Mouse (Mus musculus): ENCODE results near the gene Dbp. TPM values are rescaled to one million over a fixed set of nuclear protein-coding genes. Genes with fewer than 3 reads are reported as not detected.
A peak's percentile ranks its signal among the peaks of the same experiment; 100 is the strongest.

Dbp gene
- total RNA-seq, 4 experiments from 2014 or later, result 72.2 to 183 (median 152) TPM

- DNase-seq (ENCODE audit: low spot score), result no peak
Observed at GRCm38 (mm10) chr7:45693921-45694591, 10.8 kb upstream of the Dbp start, which contains the start of gene Sec1. Gene Sec1, minus strand, starts transcription at chr7:45694402.

- no peak for DNase-seq (ENCODE audit: low spot score)
Observed at GRCm38 (mm10) chr7:45695098-45695497, 9.8 kb upstream of the Dbp start.

- DNase-seq (ENCODE audit: low spot score), result no peak
Observed at GRCm38 (mm10) chr7:45697894-45698293, 7.0 kb upstream of the Dbp start.

DNA sequence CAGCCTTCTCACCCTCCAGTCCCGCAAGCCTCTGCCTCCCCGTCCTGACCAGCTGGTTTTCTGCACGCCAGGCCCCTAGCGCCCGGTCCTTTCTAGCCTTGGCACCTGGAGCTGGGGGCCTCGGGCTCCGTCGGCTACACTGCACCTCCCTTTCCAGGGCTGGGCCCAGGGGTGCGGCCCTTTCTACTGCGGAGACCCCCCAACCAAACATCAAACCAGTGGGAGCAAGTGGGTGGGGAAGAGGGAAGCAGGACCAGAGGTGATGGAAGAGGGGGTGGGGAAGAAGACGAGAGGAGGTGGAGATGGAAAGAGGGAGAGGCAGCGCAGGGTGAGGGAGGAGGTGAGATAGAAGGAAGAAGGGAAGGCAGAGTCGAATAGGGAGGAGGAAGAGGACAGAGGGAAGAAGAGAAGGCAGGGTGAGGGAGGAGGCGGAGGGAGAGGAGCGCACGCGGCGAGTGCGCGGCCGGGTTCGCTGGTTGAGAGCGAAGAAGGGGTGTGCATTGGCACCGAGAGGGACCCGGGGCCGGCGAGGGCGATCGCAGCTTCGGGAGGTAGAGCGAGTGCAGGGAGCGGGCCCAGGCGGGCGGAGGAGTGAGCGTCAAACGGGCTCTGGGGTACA, 5.3 kb upstream of the Dbp start, which contains the start of gene Car11:
Gene Car11 (plus strand): TSS at position 321 of the 619 bp plus-strand sequence.
- DNase-seq (ENCODE audit: low spot score), result no peak

GRCm38 (mm10) chr7:45700301-45701015, 4.4 kb upstream of the Dbp start:
- peak; percentile 90 for DNase-seq (ENCODE audit: low spot score)

GRCm38 (mm10) chr7:45701072-45701471, 3.8 kb upstream of the Dbp start:
- no peak for DNase-seq (ENCODE audit: low spot score)

DNA sequence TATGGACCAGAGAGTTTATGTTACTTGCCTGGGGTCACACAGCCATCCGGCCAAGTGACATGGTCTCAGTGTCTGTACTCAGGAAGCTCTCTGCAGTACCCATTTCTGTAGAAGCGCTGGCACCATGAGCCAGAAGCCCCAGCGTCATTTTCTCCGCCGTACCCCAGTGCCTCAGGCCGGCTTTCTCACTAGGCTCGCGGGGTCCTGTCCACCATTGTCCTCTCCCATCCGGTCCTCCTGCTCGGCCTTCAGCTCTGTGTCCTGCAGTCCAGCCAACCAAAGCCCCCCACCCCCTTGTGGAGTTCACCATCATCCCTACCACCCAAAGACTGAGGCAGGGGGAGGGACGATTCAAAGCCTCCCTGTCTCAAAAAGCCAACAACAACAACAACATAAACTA, 3.3 kb upstream of the Dbp start:
- no peak for DNase-seq (ENCODE audit: low spot score)

DNA sequence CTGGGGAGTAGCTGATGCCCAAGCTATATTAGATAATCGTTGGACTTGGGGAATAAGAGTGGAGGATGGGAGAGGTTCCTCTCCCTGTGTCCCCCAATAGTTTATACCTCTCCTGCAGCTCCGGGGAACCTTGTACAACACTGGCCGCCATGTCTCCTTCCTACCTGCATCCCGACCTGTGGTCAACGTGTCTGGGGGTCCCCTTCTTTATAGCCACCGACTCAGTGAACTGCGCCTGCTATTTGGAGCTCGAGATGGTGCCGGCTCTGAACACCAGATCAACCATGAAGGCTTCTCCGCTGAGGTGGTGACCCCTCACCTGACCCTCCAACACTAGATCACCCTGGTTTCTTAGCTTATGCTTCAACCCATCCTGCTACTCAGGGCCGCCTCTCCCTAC, 2.6 kb upstream of the Dbp start:
- no peak for DNase-seq (ENCODE audit: low spot score)

DNA sequence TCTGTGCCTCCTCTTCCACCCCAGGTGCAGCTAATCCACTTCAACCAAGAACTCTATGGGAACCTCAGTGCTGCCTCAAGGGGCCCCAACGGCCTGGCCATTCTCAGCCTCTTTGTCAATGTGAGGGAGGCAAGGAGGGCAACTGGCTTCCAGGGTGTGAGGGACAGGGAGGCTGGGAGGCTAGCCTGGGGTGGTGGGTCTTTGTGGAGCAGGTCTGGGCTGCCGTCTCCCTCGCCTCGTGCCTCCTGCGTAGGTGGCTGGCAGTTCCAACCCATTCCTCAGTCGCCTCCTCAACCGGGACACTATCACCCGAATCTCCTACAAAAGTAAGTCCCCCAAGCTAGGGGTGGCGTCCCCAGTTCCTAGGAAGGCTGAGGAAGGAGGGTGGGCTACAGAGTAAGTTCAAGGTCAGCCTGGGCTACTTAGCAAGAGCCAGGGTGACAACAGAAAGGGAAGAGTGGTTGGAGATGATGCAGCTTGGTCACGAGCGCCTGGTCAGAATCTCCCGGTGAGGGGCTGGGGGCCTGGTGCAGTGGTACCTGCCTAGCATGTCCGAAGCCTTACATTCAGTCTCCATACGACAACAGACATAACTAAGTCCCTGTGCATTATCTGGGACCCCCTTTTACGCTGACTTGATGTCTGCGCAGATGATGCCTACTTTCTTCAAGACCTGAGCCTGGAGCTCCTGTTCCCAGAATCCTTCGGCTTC, 1.9 kb upstream of the Dbp start:
- no peak for DNase-seq (ENCODE audit: low spot score)

DNA sequence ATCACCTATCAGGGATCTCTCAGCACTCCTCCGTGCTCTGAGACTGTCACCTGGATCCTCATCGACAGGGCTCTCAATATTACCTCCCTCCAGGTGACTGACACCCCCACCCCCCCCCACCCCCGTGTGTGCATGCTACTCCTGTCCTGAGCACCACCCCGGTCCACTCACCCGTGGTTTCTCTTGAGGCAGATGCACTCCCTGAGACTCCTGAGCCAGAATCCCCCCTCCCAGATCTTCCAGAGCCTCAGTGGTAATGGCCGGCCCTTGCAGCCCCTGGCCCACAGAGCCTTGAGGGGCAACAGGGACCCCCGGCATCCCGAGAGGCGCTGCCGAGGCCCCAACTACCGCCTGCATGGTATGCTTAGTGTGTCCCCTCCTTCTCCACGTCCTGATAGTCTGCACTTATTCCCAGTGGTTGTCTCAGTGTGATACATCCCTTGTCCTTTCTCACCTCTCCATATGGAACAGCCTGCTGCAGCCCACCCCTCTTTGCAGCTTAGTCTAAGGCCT, 1.3 kb upstream of the Dbp start:
- DNase-seq (ENCODE audit: low spot score), result no peak

DNA sequence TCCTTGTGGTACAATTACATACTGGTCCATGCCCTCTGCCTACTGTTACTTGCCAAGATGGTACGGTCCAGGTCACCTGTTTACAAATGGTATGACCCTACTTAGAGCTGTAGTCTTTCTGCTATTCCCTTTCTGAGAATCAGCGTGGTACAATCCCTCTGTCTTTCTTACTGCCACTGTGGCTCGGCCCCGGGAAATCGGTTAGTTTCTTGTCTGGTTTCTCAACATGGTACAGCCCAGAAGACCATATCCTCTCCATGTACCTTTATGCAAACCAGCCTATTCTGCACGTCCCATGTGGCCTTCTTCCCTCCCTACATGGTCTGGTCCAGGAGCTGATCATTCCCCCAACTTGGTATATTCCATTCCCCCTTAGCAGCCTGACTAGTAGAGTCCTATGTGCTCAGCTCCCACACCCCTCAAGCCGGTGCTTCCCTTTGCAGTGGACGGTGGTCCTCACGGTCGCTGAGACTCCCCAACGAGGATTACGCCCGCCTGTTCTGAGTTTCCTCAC, 785 bp upstream of the Dbp start:
- peak; percentile 67 for DNase-seq (ENCODE audit: low spot score)

GRCm38 (mm10) chr7:45705443-45705864, 566 bp downstream of the Dbp start:
- no peak for DNase-seq (ENCODE audit: low spot score)

DNA sequence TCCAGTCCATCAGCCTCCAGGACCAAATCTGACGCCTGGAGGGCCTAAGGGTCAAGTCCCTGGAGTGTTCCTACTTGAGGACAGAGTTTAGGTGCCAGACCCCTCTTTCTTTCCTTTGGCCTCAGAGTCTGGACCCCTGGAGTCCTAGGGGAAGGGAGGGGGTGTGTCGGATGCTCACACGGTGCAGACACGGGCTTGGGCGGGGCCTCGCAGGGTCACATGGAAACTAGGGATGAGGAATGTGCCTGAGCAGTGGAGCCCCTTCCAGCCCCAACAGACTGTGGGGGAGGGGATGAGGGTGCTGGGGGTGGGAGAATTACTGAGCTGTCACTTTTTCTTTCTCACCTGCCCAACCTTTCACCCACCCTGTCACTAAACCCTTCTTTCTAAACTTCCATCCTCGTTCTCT, 989 bp downstream of the Dbp start:
- DNase-seq (ENCODE audit: low spot score), result peak; percentile 85

DNA sequence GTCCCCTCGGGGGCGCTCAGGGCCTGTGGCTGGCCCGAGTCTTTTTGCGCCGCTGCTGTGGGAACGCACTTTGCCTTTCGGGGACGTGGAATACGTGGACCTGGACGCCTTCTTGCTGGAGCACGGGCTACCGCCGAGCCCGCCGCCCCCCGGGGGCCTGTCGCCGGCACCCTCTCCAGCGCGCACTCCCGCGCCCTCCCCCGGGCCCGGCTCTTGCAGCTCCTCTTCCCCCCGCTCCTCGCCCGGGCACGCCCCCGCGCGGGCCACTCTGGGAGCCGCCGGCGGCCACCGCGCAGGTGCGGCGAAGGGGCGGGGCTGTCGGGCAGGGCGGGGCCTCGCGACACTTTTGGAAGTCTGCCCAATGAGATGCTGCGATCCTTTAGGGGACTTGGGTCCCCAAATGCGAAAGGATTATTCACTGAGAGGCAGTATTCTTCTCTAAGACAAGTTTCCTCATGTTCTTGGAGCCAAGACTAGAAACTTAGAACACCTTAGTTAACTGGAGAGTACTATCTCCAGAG, 1.9 kb downstream of the Dbp start:
- DNase-seq (ENCODE audit: low spot score), result peak; percentile 77

- DNase-seq (ENCODE audit: low spot score), result peak; percentile 98
Observed at GRCm38 (mm10) chr7:45707375-45707967, 2.6 kb downstream of the Dbp start.

DNA sequence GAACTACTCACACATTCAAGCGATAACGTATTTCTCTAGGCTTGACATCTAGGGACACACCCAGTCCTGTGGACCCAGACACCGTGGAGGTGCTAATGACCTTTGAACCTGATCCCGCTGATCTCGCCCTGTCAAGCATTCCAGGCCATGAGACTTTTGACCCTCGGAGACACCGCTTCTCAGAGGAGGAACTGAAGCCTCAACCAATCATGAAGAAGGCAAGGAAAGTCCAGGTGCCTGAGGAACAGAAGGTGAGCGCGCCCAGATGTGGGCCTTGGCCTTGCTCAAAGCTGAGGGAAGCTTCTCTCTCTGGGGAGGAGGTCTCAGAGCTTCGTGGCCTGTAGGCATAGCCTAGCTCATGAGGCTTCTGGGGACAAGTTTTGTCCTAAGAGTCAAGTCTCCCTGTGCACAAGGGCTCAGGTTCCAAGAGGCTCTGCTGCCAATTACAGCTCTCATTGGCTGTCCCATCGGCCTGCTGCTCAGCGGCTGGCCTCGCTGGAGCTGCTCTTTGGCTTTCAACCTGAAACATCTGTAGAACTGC, 3.4 kb downstream of the Dbp start:
- DNase-seq (ENCODE audit: low spot score), result peak; percentile 52

DNA sequence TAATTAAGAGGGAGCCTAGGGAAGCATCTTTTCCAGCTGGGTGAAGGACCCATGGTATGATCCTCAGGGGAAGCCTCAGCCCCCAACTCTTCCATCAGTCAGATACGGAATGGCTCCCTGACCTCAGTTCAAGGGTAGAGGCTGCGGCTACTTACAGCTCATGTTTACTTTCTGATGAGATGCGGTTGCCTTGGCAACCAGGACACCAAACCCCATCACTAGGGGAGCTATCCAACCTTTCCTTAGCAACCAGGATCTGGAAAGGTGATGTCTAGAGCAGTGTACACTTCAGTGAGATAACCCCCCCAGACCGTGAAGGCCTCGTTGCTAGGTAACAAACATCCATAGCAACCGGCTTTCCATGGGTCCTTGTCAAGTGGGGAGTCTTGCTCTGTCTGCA, 4.1 kb downstream of the Dbp start:
- DNase-seq (ENCODE audit: low spot score), result no peak

DNA sequence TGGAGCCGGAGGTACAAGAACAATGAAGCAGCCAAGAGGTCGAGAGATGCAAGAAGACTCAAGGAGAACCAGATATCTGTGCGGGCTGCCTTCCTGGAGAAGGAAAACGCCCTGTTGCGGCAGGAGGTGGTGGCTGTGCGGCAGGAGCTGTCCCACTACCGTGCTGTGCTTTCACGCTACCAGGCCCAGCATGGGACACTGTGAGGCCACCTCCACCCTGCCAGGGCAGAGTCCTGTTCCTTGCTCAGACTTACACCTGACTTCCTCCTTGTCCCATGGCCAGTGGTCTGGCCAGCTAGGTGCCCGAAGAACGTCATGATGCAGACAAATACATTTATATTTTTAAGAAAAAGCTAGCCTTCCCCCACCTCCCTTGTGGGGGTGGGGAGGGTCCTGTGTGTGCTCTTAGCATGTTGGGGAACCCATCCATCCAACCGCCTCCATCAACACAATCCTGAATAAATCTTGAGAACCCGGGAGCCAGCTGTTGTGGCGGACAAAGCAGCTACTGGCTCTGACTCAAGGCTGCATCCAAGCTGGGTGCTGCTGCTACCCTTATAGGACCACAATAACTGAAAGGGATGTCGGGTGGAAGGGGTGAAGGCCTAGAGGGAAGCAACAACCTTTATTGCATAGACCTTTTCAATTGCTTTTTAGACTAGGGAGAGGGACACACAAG, 4.9 kb downstream of the Dbp start:
- DNase-seq (ENCODE audit: low spot score), result no peak

DNA sequence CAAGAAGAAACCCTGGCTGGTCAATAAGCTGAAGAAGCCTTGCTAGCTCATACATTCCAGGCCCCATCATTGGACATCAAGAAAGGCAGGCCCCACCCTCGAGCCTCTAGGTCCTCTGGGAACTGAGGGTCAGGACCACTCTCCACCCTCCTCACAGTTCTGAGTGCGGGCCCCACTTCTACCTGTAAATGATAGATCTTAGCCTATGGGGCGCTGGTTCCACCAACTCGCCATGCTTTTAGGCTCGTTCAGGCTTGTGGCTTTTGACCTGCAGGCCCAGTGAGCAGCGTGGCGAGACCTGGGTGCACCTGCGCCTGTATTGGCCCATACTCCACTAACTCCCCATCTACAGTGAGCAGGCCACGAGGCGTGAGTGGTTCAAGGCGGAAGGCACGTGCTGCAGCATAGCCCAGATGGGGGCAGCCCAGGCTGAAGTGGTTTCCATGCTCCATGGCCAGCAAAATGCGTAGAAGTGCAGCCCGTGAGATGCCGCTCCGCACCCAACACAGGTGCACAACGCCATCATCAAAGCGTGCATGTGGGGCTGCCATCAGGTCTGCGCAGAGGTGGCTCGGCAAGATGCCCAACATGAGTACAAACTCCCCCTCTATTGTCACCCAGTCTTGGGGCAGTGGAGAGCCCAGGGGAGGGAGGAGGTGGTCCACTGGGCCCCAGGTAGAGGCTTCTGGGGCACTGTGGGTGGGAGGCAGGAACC, 5.7 kb downstream of the Dbp start:
- no peak for DNase-seq (ENCODE audit: low spot score)

Data from heart, adult 8-10 months (tissue).